Mouse (Mus musculus) intestine, postnatal 0 days (tissue): ENCODE measurements around the gene Arfip1. TPM values are rescaled to one million over a fixed set of nuclear protein-coding genes. Genes with fewer than 3 reads are reported as not detected.

Experiments
- ATAC-seq: fragments of 200-750 bp; cut with Nextera tagmentation; 2 replicates; pipeline ENCODE4 v1.8.0; 2017; ENCODE audit warnings: mild to moderate bottlenecking, moderate TSS enrichment, moderate library complexity
- H3K27ac ChIP-seq: fragments of 300-500 bp; sonication (generic); 2 replicates; pipeline ENCODE4 v1.5.1; 2014; ENCODE audit warnings: mild to moderate bottlenecking, low read depth, low read length, moderate library complexity
- H3K27me3 ChIP-seq: fragments of 300-500 bp; sonication (generic); replicated peaks from 2 replicates; pipeline ENCODE4 v1.6.1; 2014; ENCODE audit warnings: low read length, mixed read lengths; ENCODE audit not compliant: control insufficient read depth, insufficient read depth
- H3K36me3 ChIP-seq: fragments of 300-500 bp; sonication (generic); 2 replicates; pipeline ENCODE4 v1.6.1; 2014; ENCODE audit warnings: mild to moderate bottlenecking, moderate library complexity; ENCODE audit not compliant: control insufficient read depth, insufficient read depth
- H3K4me1 ChIP-seq: fragments of 300-500 bp; sonication (generic); replicated peaks from 2 replicates; pipeline ENCODE4 v1.6.1; 2014; ENCODE audit warnings: antibody characterized with exemption, low read length, mixed read lengths; ENCODE audit not compliant: control insufficient read depth, insufficient read depth
- H3K4me2 ChIP-seq: fragments of 300-500 bp; sonication (generic); replicated peaks from 2 replicates; pipeline ENCODE4 v1.6.1; 2014; ENCODE audit warnings: low read depth, mild to moderate bottlenecking, moderate library complexity
- H3K4me3 ChIP-seq: fragments of 300-500 bp; sonication (generic); 2 replicates; pipeline ENCODE4 v1.5.1; 2014; ENCODE audit warnings: low read depth, low read length
- H3K9ac ChIP-seq: fragments of 300-500 bp; sonication (generic); 2 replicates; pipeline ENCODE4 v1.6.1; 2014; ENCODE audit warnings: mild to moderate bottlenecking, low read depth, low read length
- H3K9me3 ChIP-seq: fragments of 300-500 bp; sonication (generic); 2 replicates; pipeline ENCODE4 v1.6.1; 2016; ENCODE audit warnings: mixed run types; ENCODE audit not compliant: control insufficient read depth
- CTCF ChIP-seq: sonication (generic); IDR thresholded peaks from 2 replicates; pipeline ENCODE4 v1.5.1; 2016; ENCODE audit warnings: low read depth, mild to moderate bottlenecking, control low read depth, antibody characterized with exemption, moderate library complexity
- WGBS: fragments of 180-500 bp; shearing (Covaris S2); extraction: QIAGEN DNeasy Blood & Tissue Kit; methylation state at CpG from one replicate; pipeline ENCODE4 v1.1.7; 2014; 5-methylcytosine and 5-hydroxymethylcytosine counted together
- polyA plus RNA-seq: library from polyadenylated mRNA; unstranded; fragments of >200 nt; fragmentation: Nextera tagmentation; extraction: Ambion mirVana; gene quantifications from 2 replicates; pipeline ENCODE4 v1.2.1, GENCODE M21; 2015

Gene Arfip1
- polyA plus RNA-seq, 1 experiment from 2014 or later = 42.6 TPM

GRCm38 (mm10) chr3:84598756-84599155 lies 16.3 kb upstream of the Arfip1 start:
- H3K27me3 ChIP-seq = peaks cover 10% of the 10 kb centered on the region; the same call in 1 of the 2 replicates
- no peak for TF ChIP-seq CTCF
- H3K4me1 ChIP-seq = no peaks in the 10 kb centered on the region
- H3K4me2 ChIP-seq = no peak overlapping the region
- no peak overlapping the region for H3K27ac ChIP-seq
- H3K9me3 ChIP-seq = no peaks in the 10 kb centered on the region
- no peak overlapping the region for H3K4me3 ChIP-seq
- WGBS = 80% methylated on average over 6 of the region's 6 CpGs
- ATAC-seq = no peak
- H3K9ac ChIP-seq = no peak overlapping the region
- H3K36me3 ChIP-seq = no peaks in the 10 kb centered on the region

- peak; percentile 68; the same call in 1 of the 2 replicates for ATAC-seq
- H3K4me2 ChIP-seq = no peak overlapping the region
- H3K27me3 ChIP-seq = peaks cover 11% of the 10 kb centered on the region; the same call in 1 of the 2 replicates
- no peak overlapping the region for H3K4me3 ChIP-seq
- H3K36me3 ChIP-seq = no peaks in the 10 kb centered on the region
- H3K9ac ChIP-seq = no peak overlapping the region
- TF ChIP-seq CTCF = no peak
- no peak overlapping the region for H3K27ac ChIP-seq
- no peaks in the 10 kb centered on the region for H3K4me1 ChIP-seq
- no peaks in the 10 kb centered on the region for H3K9me3 ChIP-seq
- 57% methylated on average over 6 of the region's 6 CpGs for WGBS
Measured at GRCm38 (mm10) chr3:84597996-84598734, 15.7 kb upstream of the Arfip1 start.

DNA sequence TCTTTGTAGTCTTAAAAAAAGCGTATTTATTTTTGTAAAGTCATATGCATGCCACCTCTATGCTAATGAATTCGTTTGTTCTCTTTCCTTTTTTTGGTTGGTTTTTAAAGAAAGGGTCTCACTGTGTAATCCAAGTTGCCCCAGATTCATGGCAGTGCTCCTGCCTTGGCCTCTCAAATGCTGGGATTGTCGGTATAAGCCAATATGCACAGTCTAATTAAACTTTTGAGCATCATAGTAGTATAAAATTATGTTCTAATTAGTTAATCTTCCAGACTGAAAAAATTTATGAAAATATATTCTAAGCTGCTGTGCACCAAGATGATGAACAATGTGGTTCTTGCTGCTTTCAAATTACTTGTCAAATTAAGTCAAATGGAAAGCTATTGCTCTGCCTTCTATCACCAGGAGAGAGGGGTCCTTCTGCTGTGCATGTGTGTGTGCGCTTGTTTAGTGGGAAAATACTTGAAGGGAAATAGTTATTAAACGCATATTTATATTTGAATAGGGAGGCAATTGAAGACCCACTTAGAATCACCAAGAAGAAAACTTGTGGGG lies 13.3 kb upstream of the Arfip1 start:
- H3K36me3 ChIP-seq = no peaks in the 10 kb centered on the region
- H3K9ac ChIP-seq = no peak overlapping the region
- no peaks in the 10 kb centered on the region for H3K4me1 ChIP-seq
- H3K27me3 ChIP-seq = peaks cover 14% of the 10 kb centered on the region; the same call in 1 of the 2 replicates
- H3K27ac ChIP-seq = no peak overlapping the region
- H3K9me3 ChIP-seq = no peaks in the 10 kb centered on the region
- no peak for TF ChIP-seq CTCF
- H3K4me2 ChIP-seq = peak overlapping the region; percentile 64
- ATAC-seq = no peak
- H3K4me3 ChIP-seq = no peak overlapping the region
- 35% methylated on average over 5 of the region's 5 CpGs for WGBS

DNA sequence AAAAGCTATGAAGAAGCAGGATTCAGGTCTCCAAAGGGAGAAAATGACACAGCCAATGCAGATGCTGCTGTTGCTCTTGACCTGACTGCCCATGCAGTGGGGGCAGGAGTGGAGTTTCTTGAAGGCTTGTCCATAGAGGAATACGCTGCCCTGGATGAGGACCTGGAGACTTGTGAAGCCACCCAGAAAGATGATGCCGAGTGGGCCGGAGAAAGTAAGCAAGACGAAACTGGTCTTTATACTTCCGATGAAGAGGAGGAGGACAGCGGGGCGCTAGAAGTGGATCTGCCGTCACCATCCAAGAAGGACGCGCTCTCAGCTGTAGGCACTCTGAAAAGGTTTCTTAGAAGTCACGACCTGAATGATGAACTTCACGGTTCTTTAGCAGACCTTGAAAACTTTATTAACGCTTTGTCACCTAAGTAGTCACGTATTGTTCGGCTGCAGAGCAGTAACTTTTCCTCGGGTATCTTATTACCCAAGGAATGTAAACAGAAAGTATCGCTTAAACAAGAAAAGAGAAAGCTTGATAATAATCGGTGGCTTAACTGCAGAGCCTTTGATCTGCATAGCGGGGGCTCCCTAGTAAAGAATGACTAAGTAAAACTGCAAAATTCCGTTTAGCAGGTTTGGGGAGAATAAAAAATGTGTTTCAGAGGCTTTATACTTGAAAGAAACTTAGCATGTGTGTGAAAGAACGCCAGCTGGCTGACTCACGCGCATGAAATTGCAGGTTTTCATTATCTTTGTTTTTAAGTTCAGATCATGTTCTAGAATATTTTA lies 12.7 kb upstream of the Arfip1 start:
- no peak for TF ChIP-seq CTCF
- Histone ChIP-seq H3K4me1 (no peaks in the 10 kb centered on the region), H3K4me3 (peak overlapping the region; percentile 33), H3K27ac (no peak overlapping the region), H3K9me3 (no peaks in the 10 kb centered on the region), H3K27me3 (peaks cover 14% of the 10 kb centered on the region; the same call in 1 of the 2 replicates), H3K36me3 (no peaks in the 10 kb centered on the region), H3K4me2 (peak overlapping the region; percentile 64), H3K9ac (peak overlapping the region; percentile 41; the same call in 1 of the 2 replicates)
- ATAC-seq = no peak
- WGBS = 4% methylated on average over 23 of the region's 23 CpGs

DNA sequence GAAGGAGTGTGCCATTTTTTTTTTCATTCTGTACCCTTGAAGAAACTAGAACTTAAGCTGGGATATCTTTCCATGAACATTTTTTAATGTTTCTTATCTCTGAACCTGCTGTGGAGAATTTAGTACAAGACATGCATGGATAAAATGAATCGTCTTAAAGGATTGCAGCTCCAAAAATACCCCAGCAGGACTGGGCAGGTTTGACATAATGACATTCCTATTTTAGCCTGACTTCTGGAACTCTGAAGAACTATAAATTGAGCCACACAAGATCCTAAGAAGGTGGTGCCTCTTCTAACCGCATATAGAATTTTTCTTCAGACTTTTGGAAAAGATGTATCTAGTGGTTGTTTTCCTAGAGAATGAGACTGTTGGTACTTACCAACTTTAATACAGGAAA lies 10.8 kb upstream of the Arfip1 start, which contains the start of gene Tigd4:
Tigd4 (plus strand) TSS at position 301 of the 400 bp plus-strand sequence.
- no peak for TF ChIP-seq CTCF
- Histone ChIP-seq H3K9me3 (no peaks in the 10 kb centered on the region), H3K36me3 (no peaks in the 10 kb centered on the region), H3K9ac (no peak within 1 kb of the TSS), H3K27me3 (peaks cover 14% of the 10 kb centered on the region; the same call in 1 of the 2 replicates), H3K4me1 (no peaks in the 10 kb centered on the region), H3K27ac (no peak within 1 kb of the TSS), H3K4me3 (no peak within 1 kb of the TSS), H3K4me2 (no peak within 1 kb of the TSS)
- ATAC-seq = no peak
- 87% methylated on average over 2 of the region's 2 CpGs for WGBS

DNA sequence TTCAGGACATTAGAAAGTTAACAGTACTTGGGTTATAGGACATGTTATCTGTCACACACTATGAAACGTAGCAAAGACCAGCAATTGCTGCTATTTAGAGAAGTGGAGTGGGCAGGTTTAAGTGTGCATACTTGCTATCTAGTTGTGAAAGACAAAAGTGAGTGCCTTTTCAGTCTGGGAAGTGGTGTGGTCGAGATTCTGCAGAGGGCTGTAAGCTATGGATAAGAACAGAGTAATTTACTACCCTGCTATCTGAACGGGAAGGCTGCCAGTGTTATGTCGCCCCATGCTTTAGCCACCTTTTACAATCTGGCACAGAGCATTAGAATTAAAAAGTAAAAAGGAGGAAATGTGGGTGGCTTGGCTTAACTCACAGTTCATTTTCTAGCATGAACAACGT lies 4.3 kb upstream of the Arfip1 start:
- Histone ChIP-seq H3K9me3 (no peaks in the 10 kb centered on the region), H3K4me1 (no peaks in the 10 kb centered on the region), H3K9ac (no peak overlapping the region), H3K27ac (no peak overlapping the region), H3K27me3 (no peaks in the 10 kb centered on the region), H3K36me3 (no peaks in the 10 kb centered on the region), H3K4me3 (no peak overlapping the region), H3K4me2 (no peak overlapping the region)
- WGBS = 26% methylated on average over 5 of the region's 5 CpGs
- no peak for ATAC-seq
- TF ChIP-seq CTCF = no peak
